Mouse (Mus musculus): ENCODE data around the gene 4930523C07Rik. TPM values are rescaled to one million over a fixed set of nuclear protein-coding genes. Genes with fewer than 3 reads are reported as not detected.

The 4930523C07Rik gene
- 20.5 and 26.0 TPM in 2 replicates for polyA plus RNA-seq (2015; fragmentation: Nextera tagmentation; extraction: Ambion mirVana)

DNA sequence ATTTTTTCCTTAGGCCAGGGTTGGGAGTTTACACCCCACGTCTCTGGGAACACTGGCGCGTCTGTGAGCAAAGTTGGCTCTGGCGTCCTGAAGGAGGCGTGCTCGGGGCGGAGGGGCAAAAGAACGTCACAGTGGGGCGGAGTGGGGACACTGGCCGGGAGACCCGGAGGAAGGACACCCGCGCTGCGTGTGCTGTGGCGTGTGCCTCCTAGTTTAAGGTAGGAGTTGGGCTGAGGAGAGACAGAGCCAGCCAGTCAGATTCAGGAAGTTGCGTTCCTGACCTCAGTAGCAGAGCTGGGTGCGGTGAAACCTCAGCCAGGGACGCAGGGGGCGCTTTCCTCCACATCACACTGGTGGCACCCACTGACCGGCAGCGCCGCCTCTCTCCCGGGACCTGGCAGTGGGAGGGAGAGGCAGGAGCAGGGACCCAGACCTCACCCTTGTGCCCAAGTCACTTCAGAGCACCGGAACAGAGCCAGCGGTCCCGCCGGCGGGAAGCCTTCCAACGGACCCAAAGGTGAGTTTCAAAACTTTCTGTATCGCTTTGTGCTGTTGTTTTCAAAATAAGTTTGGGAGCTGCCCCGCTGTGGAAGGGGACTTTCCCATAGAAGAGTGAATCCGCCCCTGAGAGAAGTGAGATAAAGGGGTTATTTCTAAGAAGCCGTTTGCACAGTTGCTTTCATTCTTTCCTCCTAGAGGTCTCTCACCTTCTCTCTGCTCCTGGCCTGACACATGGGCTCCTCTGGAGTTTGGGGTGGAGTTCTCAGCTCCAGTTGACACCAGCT, at the start of gene 4930523C07Rik:
4930523C07Rik (plus strand) TSS at position 146 of the 785 bp plus-strand sequence.
- no peaks in the 10 kb centered on the region for H3K36me3 ChIP-seq
- H3K27me3 ChIP-seq: no peaks in the 10 kb centered on the region
- peak within 1 kb of the TSS; percentile 42 for H3K9ac ChIP-seq
- no peaks in the 10 kb centered on the region for H3K9me3 ChIP-seq (replicated peaks)
- WGBS: 2% methylated on average over 33 of the region's 33 CpGs
- peak within 1 kb of the TSS; percentile 67 for H3K27ac ChIP-seq
- H3K4me2 ChIP-seq: peak within 1 kb of the TSS; percentile 87
- peaks cover 20% of the 10 kb centered on the region for H3K4me1 ChIP-seq
- ATAC-seq (replicated peaks; ENCODE audit: low FRiP score): peak; percentile 85
- H3K4me3 ChIP-seq (replicated peaks): peak within 1 kb of the TSS; percentile 56

GRCm38 (mm10) chr1:159997329-159997728, 46.9 kb upstream of the 4930523C07Rik start:
- 48% methylated on average over 2 of the region's 2 CpGs for WGBS
- Histone ChIP-seq H3K9ac (no peak overlapping the region), H3K27me3 (no peaks in the 10 kb centered on the region), H3K9me3 (replicated peaks) (no peaks in the 10 kb centered on the region), H3K4me2 (no peak overlapping the region), H3K27ac (no peak overlapping the region), H3K36me3 (no peaks in the 10 kb centered on the region), H3K4me3 (replicated peaks) (no peak overlapping the region), H3K4me1 (no peaks in the 10 kb centered on the region)
- ATAC-seq (replicated peaks; ENCODE audit: low FRiP score): no peak

DNA sequence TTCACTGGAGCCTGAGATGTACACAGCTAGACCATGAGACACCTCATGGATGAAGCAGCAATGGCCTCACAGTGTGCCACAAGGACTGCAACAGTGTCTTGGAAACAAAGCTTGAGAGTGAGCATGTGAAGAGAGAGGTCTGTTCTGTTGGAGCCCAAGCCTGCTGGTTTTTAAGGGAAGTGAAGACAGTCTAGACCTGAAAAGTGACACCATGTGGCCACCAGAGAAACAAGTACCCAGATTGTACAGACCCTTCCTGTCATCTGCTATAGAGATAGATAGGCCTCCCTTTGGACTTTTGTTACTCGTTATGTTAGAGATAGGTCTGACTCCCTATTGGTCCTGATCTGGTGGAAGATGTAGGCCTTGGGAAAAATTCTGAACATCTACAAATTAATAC, 45.8 kb upstream of the 4930523C07Rik start:
- Histone ChIP-seq H3K27ac (no peak overlapping the region), H3K27me3 (no peaks in the 10 kb centered on the region), H3K9ac (no peak overlapping the region), H3K4me3 (replicated peaks) (no peak overlapping the region), H3K9me3 (replicated peaks) (no peaks in the 10 kb centered on the region), H3K4me2 (no peak overlapping the region), H3K4me1 (no peaks in the 10 kb centered on the region), H3K36me3 (no peaks in the 10 kb centered on the region)
- ATAC-seq (replicated peaks; ENCODE audit: low FRiP score): no peak
- 88% methylated on average over 1 of the region's 1 CpGs for WGBS

DNA sequence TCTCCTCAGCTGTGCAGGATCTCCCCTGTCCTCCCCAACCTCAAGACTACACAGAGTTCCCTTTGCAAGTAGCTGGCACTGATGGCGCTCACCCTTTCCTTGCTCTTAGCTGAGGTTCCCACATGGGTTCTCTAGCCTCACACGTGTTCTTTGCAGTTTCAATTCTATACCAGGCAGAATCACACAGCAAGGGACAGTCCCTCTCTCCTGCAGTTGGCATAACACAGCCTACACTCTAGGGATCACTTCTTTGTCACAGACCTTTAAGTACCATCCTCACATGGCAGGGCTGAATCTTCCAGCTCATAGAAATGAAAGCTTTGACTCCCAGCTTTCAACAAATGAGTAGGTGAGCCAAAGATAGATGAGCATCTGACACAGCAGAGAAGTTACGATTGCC, 45.0 kb upstream of the 4930523C07Rik start:
- no peaks in the 10 kb centered on the region for H3K27me3 ChIP-seq
- no peak overlapping the region for H3K4me2 ChIP-seq
- no peaks in the 10 kb centered on the region for H3K36me3 ChIP-seq
- WGBS: 79% methylated on average over 3 of the region's 3 CpGs
- no peak for ATAC-seq (replicated peaks; ENCODE audit: low FRiP score)
- no peaks in the 10 kb centered on the region for H3K4me1 ChIP-seq
- H3K9ac ChIP-seq: no peak overlapping the region
- H3K27ac ChIP-seq: no peak overlapping the region
- no peak overlapping the region for H3K4me3 ChIP-seq (replicated peaks)
- no peaks in the 10 kb centered on the region for H3K9me3 ChIP-seq (replicated peaks)

GRCm38 (mm10) chr1:160005319-160005718, 38.9 kb upstream of the 4930523C07Rik start:
- no peaks in the 10 kb centered on the region for H3K36me3 ChIP-seq
- WGBS: 83% methylated on average over 4 of the region's 4 CpGs
- H3K4me3 ChIP-seq (replicated peaks): no peak overlapping the region
- H3K27ac ChIP-seq: no peak overlapping the region
- no peak for ATAC-seq (replicated peaks; ENCODE audit: low FRiP score)
- H3K9ac ChIP-seq: no peak overlapping the region
- H3K4me1 ChIP-seq: no peaks in the 10 kb centered on the region
- H3K4me2 ChIP-seq: no peak overlapping the region
- H3K27me3 ChIP-seq: no peaks in the 10 kb centered on the region
- H3K9me3 ChIP-seq (replicated peaks): no peaks in the 10 kb centered on the region

- Histone ChIP-seq H3K4me2 (no peak overlapping the region), H3K9me3 (replicated peaks) (no peaks in the 10 kb centered on the region), H3K4me3 (replicated peaks) (no peak overlapping the region), H3K36me3 (no peaks in the 10 kb centered on the region), H3K27ac (no peak overlapping the region), H3K9ac (no peak overlapping the region), H3K27me3 (no peaks in the 10 kb centered on the region), H3K4me1 (no peaks in the 10 kb centered on the region)
- ATAC-seq (replicated peaks; ENCODE audit: low FRiP score): no peak
- WGBS: 89% methylated on average over 8 of the region's 8 CpGs
Measured at GRCm38 (mm10) chr1:160006919-160007588, 37.1 kb upstream of the 4930523C07Rik start.

GRCm38 (mm10) chr1:160013042-160013441, 31.1 kb upstream of the 4930523C07Rik start:
- H3K4me2 ChIP-seq: no peak overlapping the region
- WGBS: 91% methylated on average over 3 of the region's 3 CpGs
- H3K4me3 ChIP-seq (replicated peaks): no peak overlapping the region
- no peaks in the 10 kb centered on the region for H3K36me3 ChIP-seq
- no peak for ATAC-seq (replicated peaks; ENCODE audit: low FRiP score)
- H3K27me3 ChIP-seq: no peaks in the 10 kb centered on the region
- no peak overlapping the region for H3K27ac ChIP-seq
- H3K9ac ChIP-seq: no peak overlapping the region
- H3K4me1 ChIP-seq: no peaks in the 10 kb centered on the region
- no peaks in the 10 kb centered on the region for H3K9me3 ChIP-seq (replicated peaks)

- ATAC-seq (replicated peaks; ENCODE audit: low FRiP score): no peak
- Histone ChIP-seq H3K4me2 (no peak overlapping the region), H3K27ac (no peak overlapping the region), H3K27me3 (no peaks in the 10 kb centered on the region), H3K9ac (no peak overlapping the region), H3K9me3 (replicated peaks) (no peaks in the 10 kb centered on the region), H3K36me3 (no peaks in the 10 kb centered on the region), H3K4me1 (no peaks in the 10 kb centered on the region), H3K4me3 (replicated peaks) (no peak overlapping the region)
- 89% methylated on average over 10 of the region's 10 CpGs for WGBS
Measured at GRCm38 (mm10) chr1:160024339-160024980, 19.7 kb upstream of the 4930523C07Rik start.

DNA sequence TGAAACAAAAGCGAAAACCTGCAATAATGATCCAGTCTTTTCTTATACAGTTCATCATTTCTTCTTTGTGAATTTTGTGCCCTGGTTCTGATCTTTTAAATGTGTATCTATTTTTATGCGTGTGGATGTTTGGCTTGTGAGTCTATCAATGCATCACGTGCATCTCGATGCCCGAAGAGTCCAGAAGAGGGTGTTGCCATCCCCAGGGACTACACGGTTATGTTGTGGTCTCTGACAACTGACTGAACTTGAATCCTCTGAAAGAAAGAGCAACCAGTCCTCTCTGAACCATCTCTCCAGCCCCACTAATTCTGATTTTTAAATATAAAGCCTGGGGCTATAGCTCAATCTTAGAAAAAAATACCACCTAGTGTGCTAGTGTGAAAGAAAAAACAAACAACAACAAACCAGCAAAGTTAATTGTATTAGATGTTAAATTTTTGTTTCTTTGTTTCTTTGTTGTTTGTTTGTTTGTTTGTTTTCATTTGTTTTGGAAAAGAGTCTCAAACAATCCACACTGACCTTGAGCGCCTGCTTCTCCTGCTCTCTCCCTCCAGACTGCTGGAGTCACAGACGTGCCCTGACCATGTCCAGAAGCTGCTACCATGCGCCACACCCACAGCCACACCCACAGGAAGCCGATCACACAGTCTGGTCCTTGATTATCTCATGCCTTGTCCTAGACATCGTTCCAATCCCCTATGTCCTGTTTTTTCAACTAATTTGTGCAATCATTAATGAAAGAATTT, 18.9 kb upstream of the 4930523C07Rik start:
- Histone ChIP-seq H3K27me3 (no peaks in the 10 kb centered on the region), H3K4me3 (replicated peaks) (no peak overlapping the region), H3K4me2 (no peak overlapping the region), H3K36me3 (no peaks in the 10 kb centered on the region), H3K9me3 (replicated peaks) (no peaks in the 10 kb centered on the region), H3K9ac (no peak overlapping the region), H3K4me1 (no peaks in the 10 kb centered on the region), H3K27ac (no peak overlapping the region)
- ATAC-seq (replicated peaks; ENCODE audit: low FRiP score): no peak; the same call in 1 of the 2 replicates
- 71% methylated on average over 11 of the region's 11 CpGs for WGBS

- Histone ChIP-seq H3K36me3 (no peaks in the 10 kb centered on the region), H3K27me3 (no peaks in the 10 kb centered on the region), H3K4me1 (no peaks in the 10 kb centered on the region), H3K4me3 (replicated peaks) (no peak overlapping the region), H3K9ac (no peak overlapping the region), H3K27ac (no peak overlapping the region), H3K4me2 (no peak overlapping the region), H3K9me3 (replicated peaks) (no peaks in the 10 kb centered on the region)
- 87% methylated on average over 5 of the region's 5 CpGs for WGBS
- ATAC-seq (replicated peaks; ENCODE audit: low FRiP score): no peak
Measured at GRCm38 (mm10) chr1:160025895-160026255, 18.3 kb upstream of the 4930523C07Rik start.

GRCm38 (mm10) chr1:160027939-160028338, 16.2 kb upstream of the 4930523C07Rik start:
- Histone ChIP-seq H3K27me3 (no peaks in the 10 kb centered on the region), H3K9me3 (replicated peaks) (no peaks in the 10 kb centered on the region), H3K4me1 (no peaks in the 10 kb centered on the region), H3K36me3 (no peaks in the 10 kb centered on the region), H3K4me2 (no peak overlapping the region), H3K27ac (no peak overlapping the region), H3K9ac (no peak overlapping the region), H3K4me3 (replicated peaks) (no peak overlapping the region)
- no peak for ATAC-seq (replicated peaks; ENCODE audit: low FRiP score)
- WGBS: 58% methylated on average over 4 of the region's 4 CpGs

All from kidney, embryonic 15.5 days (tissue).